ENCODE assay signal across 8 mouse cellular contexts in genomic region chr12:103143798-103144565, GRCm38 (mm10).
DNase-seq lines count a peak whose midpoint lies in the region; ATAC-seq lines count a peak whose summit lies in the region.

No protein-coding gene starts in this region.

- no peaks in the 10 kb centered on the region for H3K27me3 ChIP-seq in kidney, embryonic 14.5 days (ENCODE audit: control insufficient read depth, insufficient read depth, low read length)

- no peaks in the 10 kb centered on the region for H3K9me3 ChIP-seq in kidney, embryonic 14.5 days (ENCODE audit: control insufficient read depth, low read length)

- H3K27ac ChIP-seq in kidney, embryonic 14.5 days (ENCODE audit: low read depth, low read length), result no peak overlapping the region

- H3K4me2 ChIP-seq in kidney, embryonic 14.5 days (replicated peaks; ENCODE audit: low read depth, low read length), result no peak overlapping the region

- no peak overlapping the region for H3K4me3 ChIP-seq in kidney, embryonic 14.5 days (ENCODE audit: low read length)

- no peaks in the 10 kb centered on the region for H3K36me3 ChIP-seq in kidney, embryonic 14.5 days (ENCODE audit: control insufficient read depth, insufficient read depth, low read length)

- H3K9ac ChIP-seq in kidney, embryonic 14.5 days (ENCODE audit: low read depth, low read length), result no peak overlapping the region

- no peaks in the 10 kb centered on the region for H3K4me1 ChIP-seq in kidney, embryonic 14.5 days (ENCODE audit: control insufficient read depth, insufficient read depth, low read length)

- peak; percentile 69 for ATAC-seq in kidney, embryonic 14.5 days (ENCODE audit: low FRiP score, low TSS enrichment)
- ATAC-seq in erythroblast, adult 5-6 weeks (replicated peaks; ENCODE audit: low FRiP score, poor library complexity, severe bottlenecking), result no peak

- 28% methylated on average over 9 of the region's 9 CpGs for WGBS in kidney, embryonic 14.5 days

- peak; percentile 45 to 55 for DNase-seq in B cell, adult 2 months
- peak; percentile 71 for DNase-seq in MN1 (ENCODE audit: low spot score)
- DNase-seq in cerebellum, adult 9-11 months, result peak; percentile 16
- peak; percentile 23 to 30 for DNase-seq in gastrocnemius, adult 8-10 months (ENCODE audit: low spot score in 2 of 2)
- DNase-seq in lung, postnatal 10 days, result peak; percentile 55
- DNase-seq in ovary, postnatal 10 days (ENCODE audit: low spot score), result peak; percentile 15

Comparison
In these comparisons a context has a peak if more than half of its experiments do, and no peak if none do; other contexts are left out.
1. DNase-seq: peak in every context shown above with its lines; median percentile 71 in MN1; 55 in lung, postnatal 10 days; 50 in B cell, adult 2 months; 26 in gastrocnemius, adult 8-10 months; 16 in cerebellum, adult 9-11 months; 15 in ovary, postnatal 10 days.